Mouse (Mus musculus): ENCODE results near the gene Rbm33.

The Rbm33 gene

GRCm38 (mm10) chr5:28316722-28317245 is at the start of gene Rbm33:
TSS of gene Rbm33 (plus strand) at chr5:28317121.
- peak; percentile 85 to 86 for DNase-seq

DNA sequence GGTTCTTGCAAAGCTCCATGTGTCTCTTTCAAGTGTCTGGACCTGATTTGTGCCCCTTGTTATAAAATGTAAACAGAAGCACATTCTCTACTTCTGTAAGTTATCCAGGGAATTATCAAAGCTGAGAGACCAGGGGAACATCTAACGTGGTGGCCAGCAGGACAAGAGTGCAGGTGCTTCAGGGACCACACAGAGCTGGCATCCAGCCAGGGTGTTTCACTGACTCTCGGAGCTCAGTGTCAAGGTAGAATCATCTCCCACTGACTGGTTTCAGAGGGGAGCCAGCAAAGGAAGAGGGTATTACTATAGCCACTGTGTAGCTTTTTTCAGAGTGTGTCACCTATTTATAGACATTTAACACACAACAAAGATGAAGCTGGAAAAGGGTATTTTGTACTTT is 49.3 kb upstream of the Rbm33 start:
- no peak for DNase-seq

- peak; percentile 42 to 47 for DNase-seq
Observed at GRCm38 (mm10) chr5:28269469-28269991, 47.4 kb upstream of the Rbm33 start.

DNA sequence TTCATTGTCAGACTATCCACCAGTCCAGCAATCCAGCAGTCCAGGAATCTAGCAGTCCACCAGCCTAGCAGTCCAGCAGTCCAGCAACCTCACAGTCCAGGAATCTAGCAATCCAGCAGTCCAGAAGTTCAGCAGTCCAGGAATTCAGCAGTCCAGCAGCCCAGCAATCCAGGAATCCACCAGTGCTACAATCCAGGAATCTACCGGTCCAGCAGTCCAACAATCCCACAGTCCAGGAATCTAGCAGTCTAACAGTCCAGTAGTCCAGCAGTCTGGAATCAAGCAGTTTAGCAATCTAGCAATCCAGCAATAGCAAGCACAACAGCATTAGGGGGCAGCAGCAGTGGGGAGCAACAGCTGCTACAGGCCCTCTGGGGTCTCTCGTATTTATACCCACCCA is 44.1 kb upstream of the Rbm33 start:
- DNase-seq, result no peak

GRCm38 (mm10) chr5:28277279-28277678 is 39.6 kb upstream of the Rbm33 start:
- no peak for DNase-seq

DNA sequence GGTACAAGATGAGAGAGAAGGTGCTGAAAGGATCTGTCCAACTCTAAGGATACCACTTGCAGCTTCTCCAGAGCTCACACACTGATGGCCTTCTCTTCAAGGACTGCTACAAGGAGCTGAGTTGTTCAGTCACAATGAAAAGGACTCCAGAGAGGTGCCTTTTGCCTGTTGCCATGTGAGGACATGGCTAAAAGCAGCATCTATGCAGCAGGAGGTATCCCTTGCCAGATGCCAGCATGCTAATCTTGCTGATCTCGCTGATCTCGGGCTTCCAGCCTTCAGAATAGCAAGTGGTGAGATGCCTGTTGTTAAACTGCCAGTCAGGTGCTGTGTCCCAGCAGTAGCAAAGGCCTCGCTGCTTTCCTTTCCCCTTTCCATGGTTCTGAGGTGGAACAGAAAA is 27.8 kb upstream of the Rbm33 start:
- DNase-seq, result no peak

GRCm38 (mm10) chr5:28290630-28291029 is 26.3 kb upstream of the Rbm33 start:
- no peak for DNase-seq

DNA sequence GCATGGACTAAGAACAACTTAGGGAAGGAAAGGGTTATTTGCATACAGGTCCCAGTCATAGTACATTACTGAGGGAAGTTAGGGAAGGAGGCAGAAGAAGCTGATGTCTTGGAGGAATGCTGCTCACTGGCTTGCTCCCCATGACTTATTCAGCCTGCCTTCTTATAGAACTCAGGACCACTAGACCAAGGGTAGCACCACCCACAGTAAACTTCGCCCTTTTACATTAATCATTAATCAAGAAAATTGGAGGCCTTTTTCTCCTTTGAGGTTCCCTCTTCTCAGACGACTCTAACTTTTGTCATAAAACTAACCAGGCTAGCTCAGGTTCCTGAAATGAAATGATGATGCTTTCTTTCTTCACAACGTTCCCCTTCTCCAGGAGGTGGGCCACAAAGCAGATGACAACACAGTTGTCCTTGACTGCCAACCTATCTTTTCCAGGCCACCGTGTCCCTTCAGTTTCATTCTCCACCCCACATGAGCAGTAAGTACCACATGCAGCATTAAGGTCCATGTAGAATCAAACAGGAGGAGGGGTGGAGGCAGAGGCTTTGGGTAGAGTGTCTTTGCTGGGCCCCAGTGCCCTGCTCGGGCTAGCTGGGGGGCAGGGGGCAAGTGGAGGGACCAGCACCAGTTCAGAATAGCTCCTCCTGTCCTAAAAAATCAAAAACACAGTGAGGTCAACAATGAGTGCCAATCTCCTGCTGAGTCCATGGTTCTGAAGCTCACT is 25.6 kb upstream of the Rbm33 start:
- no peak for DNase-seq

DNA sequence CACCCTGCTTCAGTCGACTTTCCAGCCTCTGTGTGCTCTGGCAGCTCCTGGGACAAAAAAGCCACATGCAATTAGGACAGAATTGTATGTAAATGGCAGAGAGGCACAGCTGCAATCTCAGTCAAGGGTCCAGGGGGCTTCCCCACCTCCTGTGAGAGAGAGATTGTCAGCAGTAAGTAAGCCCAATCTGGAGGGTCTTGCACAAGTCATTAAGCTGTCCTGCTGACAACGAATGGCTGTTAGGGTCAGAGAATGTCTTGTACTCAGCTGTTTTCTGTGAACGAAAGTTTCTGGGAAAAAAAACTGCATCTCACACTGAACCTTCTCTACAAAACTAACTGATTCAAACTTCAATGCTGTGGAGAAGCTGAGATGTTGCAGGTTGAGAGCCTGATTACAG is 24.6 kb upstream of the Rbm33 start:
- DNase-seq, result no peak

DNA sequence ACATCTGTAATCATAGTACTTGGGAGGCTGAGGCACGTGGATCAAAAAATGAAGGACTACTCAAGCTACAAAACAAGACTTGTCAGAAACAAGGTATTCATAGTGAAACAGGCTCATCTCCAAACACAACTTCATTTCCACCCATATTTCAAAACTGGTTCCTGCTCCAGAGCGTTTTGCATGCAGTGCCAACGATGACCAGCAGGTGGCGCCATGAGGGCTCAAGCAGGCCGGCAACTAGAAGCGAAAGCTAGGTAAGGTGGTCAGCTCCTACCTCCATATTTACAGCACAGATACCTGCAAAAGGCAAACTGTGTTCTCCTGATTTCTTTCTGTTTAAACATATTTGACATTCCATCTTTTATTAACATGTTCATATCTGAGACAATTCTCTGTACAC is 22.9 kb upstream of the Rbm33 start:
- peak; percentile 72 to 82 for DNase-seq

DNA sequence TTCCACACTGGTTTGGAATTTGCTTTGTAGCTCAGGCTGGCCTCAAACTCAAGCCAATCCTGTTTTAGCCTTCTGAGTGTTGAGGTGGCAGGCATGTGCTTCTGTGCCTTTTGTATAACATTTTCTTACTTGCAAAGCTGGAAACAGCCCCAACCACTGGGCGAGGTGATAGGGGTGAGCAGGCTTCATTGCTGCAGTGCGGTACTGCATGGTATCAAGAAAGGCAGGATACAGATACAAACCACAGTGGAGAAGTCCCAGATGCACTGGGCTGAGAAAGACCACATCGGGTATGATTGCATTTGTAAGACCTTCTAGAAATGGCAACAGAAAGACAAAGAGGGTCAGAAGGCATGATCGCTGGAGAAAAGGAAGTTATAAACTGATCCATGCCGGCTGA is 18.8 kb upstream of the Rbm33 start:
- DNase-seq, result no peak

DNA sequence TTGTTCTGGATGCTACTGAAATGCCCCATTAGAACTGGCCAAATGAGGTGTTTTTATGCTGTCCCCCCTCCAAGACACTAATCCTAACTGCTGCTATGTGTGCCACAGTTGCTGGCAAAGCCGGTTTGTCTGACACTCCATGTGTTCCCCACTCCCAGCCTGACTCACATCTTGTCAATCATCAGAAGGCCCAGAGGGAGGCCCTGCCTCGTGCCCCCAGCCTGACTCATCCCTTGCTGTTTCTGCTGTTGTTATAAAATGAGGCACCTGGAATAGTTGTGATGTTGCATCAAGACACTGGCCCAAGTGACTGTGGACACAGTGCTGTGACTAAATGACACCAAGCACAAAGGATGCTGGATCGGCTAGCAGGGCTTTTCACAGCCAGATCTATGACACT is 18.2 kb upstream of the Rbm33 start:
- DNase-seq, result no peak

DNA sequence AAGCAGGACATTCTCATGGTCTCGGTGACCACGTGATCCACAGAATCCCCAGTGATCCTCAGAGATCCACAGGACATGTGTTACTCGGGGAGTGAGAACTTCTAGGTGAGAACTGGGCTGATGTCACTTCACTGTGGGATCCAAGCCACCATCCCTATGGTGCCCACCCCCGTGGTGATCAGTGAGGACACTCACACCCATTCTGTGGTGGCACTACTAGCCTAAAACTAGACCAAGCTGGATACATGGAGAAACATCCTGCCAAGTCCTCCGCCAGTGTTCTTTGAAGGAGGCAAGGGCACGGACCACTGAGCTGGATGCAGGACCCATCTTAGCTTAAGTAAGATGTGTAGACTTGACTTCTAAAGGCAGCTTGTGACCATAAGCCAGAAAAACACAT is 17.6 kb upstream of the Rbm33 start:
- DNase-seq, result no peak

- DNase-seq, result no peak
Observed at GRCm38 (mm10) chr5:28302671-28303070, 14.2 kb upstream of the Rbm33 start.

DNA sequence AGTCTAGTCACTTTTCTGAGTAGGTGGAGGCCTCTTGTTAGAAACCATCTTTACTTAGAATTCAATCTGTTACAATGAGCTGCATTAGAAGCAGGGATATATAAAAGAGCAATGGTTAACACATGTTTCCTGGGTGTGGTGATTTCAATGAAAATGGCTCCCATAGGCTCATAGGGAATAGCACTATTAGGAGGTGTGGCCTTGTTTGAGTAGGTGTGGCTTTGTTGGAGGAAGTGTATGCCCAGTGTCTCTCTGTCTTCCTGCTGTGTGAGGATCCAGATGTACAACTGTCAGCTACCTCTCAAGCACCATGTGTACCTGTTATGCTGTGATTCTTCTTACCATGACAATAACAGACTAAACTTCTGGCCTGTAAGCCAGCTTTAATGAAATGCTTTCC is 12.4 kb upstream of the Rbm33 start:
- no peak for DNase-seq

GRCm38 (mm10) chr5:28315526-28315925 is 1.4 kb upstream of the Rbm33 start:
- peak; percentile 21 to 28 for DNase-seq

DNA sequence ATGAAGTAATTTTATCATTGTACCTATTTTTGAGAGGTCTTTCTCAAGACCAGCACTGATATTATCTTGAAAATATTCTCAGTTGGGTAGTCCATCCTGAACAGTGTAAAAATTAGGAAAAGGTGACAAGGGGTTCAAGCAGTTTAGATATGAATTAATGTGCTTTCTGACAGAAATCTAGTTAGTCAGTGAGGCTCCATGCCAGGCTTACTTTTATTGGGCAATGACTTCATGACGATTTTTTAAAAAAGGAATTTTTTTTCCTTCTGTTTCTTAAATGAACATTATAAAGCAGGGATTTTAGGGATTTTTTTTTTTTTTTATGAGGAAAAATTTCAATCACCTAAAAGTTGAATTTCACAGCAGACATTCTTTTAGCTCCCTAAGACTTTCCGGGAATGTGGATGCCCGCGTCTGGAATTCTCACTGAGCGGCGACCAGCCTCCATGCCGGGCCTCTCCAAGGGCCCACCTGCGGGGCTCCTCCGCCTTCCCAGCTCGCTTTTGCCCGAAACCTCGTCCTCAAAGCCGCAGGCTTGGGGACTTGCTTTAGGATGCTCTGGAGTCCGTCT is 685 bp upstream of the Rbm33 start:
- no peak for DNase-seq

DNA sequence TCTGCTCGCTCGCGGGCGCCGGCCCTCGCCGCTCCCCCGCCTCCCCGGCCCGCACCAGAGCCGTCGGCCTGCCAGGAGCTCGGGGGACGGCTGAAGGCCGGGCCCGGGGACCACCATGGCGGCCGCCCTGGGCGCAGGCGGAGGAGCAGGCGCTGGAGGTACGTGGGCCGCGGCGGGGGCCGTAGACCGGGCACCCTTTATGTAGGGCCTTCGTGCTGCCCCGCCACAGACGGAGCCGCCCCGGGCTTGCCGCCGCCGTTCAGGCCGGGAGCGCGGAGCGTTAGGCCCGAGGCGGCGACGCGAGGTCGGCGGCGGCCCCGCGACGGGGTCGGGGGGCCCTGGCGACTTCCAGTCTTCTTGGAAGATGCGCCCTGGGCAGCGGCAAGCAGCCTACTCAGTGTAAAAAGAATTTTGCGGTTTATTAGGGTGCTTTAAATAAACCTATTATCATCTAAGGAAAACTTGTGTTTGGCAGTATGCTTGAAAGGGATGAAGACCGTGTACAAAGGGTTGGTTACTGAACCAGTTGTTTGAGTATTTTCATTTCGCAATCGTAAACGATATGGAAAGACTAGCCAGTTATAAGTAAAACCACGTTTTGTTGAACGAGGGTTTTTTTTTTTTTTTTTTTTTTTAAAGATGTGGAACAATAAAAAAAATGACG is 464 bp downstream of the Rbm33 start:
- DNase-seq, result no peak

DNA sequence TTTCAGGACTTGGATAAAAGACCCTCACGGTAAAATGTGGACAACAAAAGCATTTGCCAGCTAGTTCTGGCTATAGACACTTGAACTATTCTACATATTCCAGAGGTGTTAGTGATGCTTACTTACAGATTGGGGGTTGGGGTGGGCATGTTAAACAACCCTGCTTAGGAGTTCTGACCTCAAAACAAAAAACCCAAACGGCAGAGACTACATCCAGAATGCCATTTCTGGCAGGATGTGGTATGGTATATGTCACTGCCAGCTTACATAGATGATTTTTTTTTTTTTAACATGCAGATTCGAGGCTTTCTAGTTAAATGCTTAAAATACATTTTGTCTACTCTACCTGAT is 971 bp downstream of the Rbm33 start:
- peak in 1 of 2 experiments; percentile 12 for DNase-seq

DNA sequence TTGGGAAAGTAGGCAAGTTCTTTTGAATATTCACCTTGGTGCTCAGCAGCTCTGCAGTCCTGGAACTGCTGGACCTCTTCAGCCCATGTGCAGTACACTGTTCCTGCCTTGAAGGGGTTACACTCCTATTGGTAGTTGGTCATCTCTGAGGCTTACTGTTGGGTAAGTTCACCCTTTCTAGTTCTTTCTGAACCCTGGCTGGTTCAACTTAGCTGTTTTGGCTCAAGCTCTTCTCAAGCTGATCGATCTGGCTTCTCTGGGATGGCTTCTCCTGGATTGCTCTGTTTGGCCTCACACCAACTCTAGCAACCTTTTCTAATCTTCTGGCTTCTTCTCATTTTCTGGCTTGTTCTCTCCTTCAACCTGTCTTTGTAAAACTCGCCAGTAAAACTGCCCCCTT is 1.8 kb downstream of the Rbm33 start:
- no peak for DNase-seq

- DNase-seq, result no peak
Observed at GRCm38 (mm10) chr5:28321769-28322168, 4.8 kb downstream of the Rbm33 start.

- no peak for DNase-seq
Observed at GRCm38 (mm10) chr5:28322189-28322588, 5.3 kb downstream of the Rbm33 start.

DNA sequence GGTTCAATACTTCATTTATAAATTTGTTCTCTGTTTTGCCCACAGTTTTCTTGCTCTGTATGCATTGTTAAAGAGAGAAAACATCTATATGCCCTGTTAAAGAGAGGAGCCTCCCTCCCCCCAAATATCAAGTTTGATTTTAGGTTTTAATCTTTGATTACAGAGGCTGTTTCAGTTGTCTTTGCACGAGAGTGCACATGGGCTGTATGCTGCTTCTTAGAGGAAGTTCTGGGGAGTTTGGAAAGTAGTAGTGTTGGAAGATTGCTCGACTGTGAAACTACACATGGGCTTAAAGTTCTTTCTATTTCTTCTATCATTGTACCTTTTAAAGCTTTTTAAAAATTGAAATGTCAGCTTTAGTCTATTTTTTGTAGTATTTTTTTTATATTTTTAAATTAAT is 6.9 kb downstream of the Rbm33 start:
- no peak for DNase-seq

GRCm38 (mm10) chr5:28324457-28324856 is 7.5 kb downstream of the Rbm33 start:
- DNase-seq, result no peak

Data from thymus, postnatal 36 days (tissue).